Mouse (Mus musculus) erythroblast, embryonic 14.5 days (primary cell): ENCODE data around the gene Gm45618. TPM values are rescaled to one million over a fixed set of nuclear protein-coding genes. Genes with fewer than 3 reads are reported as not detected.

ENCODE experiments used
- H3K27me3 ChIP-seq: 2 replicates; pipeline ENCODE4 v1.6.1; 2012; ENCODE audit warnings: inconsistent platforms; ENCODE audit not compliant: control insufficient read depth
- H3K36me3 ChIP-seq: 2 replicates; pipeline ENCODE4 v1.6.1; 2012; ENCODE audit warnings: mild to moderate bottlenecking, inconsistent platforms; ENCODE audit not compliant: control insufficient read depth
- H3K4me1 ChIP-seq: 2 replicates; pipeline ENCODE4 v1.6.1; 2012; ENCODE audit warnings: inconsistent platforms; ENCODE audit not compliant: control insufficient read depth
- H3K4me3 ChIP-seq: replicated peaks from 2 replicates; pipeline ENCODE3; 2012; ENCODE audit warnings: moderate library complexity, mild to moderate bottlenecking, inconsistent platforms
- H3K9me3 ChIP-seq: 2 replicates; pipeline ENCODE4 v1.6.1; 2012; ENCODE audit warnings: low read length, inconsistent platforms, mixed read lengths; ENCODE audit not compliant: control insufficient read depth
- GATA1 ChIP-seq: IDR thresholded peaks from 2 replicates; pipeline ENCODE4 v1.6.1; 2012; ENCODE audit warnings: low read length, inconsistent platforms, mixed read lengths
- TAL1 ChIP-seq: IDR thresholded peaks from 3 replicates; pipeline ENCODE4 v1.6.1; 2012; ENCODE audit warnings: low read length, inconsistent platforms, mixed read lengths
- polyA plus RNA-seq: library from polyadenylated mRNA; stranded (reverse); fragments of >175 nt; gene quantifications from 2 replicates; pipeline ENCODE4 v1.2.3, GENCODE M21; 2012

Gene Gm45618
- polyA plus RNA-seq, 1 experiment = not detected

- TF ChIP-seq TAL1 (no peak), GATA1 (no peak)
- Histone ChIP-seq H3K36me3 (peaks cover 29% of the 10 kb centered on the region), H3K27me3 (peaks cover 83% of the 10 kb centered on the region), H3K9me3 (peaks cover 7% of the 10 kb centered on the region), H3K4me1 (peaks cover 27% of the 10 kb centered on the region), H3K4me3 (no peak overlapping the region)
Measured at GRCm38 (mm10) chr7:142077138-142077537, 43.4 kb downstream of the Gm45618 start.

DNA sequence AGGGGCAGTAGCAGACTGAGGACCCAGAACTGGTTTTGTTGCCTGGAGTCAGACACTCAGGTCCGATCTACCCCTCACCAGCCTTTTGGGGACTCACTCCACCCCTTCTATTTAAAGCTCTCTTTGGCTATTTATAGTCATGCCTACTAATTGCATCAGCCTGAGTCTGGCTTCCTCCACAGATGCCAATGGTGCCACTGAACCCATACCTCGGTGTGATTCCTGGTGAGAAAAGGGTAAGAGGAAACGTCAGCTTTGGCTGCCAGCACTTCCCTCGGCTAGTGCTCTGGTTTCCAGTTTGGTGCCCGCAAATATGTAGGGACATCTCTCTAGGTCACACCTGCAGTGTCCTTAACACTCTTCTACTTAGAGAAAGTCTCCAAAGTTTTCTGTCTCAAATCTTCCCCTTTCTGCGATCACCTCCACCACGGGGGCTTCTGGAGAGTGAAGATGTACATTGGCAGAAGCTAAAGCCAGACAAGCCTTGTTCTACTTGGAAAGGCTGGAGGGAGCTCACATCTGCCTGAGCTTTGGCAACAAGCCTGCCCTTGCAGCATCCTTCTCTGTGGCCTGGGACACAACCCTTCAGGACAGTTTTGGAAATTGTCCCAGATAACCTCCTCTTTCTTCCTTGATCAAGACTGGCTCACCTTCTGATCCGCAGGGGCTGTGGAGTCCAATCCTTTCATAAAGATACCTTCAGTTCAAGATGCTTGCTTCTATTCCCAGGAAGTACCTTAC lies 46.2 kb downstream of the Gm45618 start:
- TF ChIP-seq GATA1 (no peak), TAL1 (no peak)
- Histone ChIP-seq H3K27me3 (peaks cover 81% of the 10 kb centered on the region), H3K4me3 (no peak overlapping the region), H3K9me3 (no peaks in the 10 kb centered on the region), H3K4me1 (peaks cover 23% of the 10 kb centered on the region), H3K36me3 (peaks cover 2% of the 10 kb centered on the region)

GRCm38 (mm10) chr7:142071717-142072116 lies 48.8 kb downstream of the Gm45618 start:
- Histone ChIP-seq H3K27me3 (peaks cover 77% of the 10 kb centered on the region), H3K9me3 (no peaks in the 10 kb centered on the region), H3K4me1 (peaks cover 13% of the 10 kb centered on the region), H3K36me3 (no peaks in the 10 kb centered on the region), H3K4me3 (no peak overlapping the region)
- no peak for TF ChIP-seq GATA1
- TF ChIP-seq TAL1 = no peak

DNA sequence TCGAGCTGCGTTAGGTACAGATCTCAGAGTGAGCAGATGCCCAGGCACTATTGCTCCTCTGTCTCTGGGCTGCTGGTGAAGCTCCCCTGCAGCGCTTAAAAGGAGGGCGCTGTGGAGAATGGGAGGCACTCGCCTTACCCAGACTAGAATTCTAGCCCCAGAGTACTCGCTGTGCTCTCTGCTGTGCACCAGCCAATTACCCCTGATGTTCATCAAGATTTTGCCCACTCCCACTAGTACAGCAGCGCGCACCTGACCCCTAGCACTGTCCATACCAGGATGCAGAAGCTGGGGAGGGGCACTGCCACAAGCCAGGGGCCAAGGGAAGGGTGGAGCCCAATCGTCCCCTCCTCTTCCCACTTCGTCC lies 49.3 kb downstream of the Gm45618 start:
- H3K36me3 ChIP-seq = no peaks in the 10 kb centered on the region
- peaks cover 76% of the 10 kb centered on the region for H3K27me3 ChIP-seq
- TF ChIP-seq GATA1 (no peak), TAL1 (no peak)
- no peaks in the 10 kb centered on the region for H3K9me3 ChIP-seq
- H3K4me3 ChIP-seq = no peak overlapping the region
- peaks cover 13% of the 10 kb centered on the region for H3K4me1 ChIP-seq

- Histone ChIP-seq H3K9me3 (no peaks in the 10 kb centered on the region), H3K36me3 (no peaks in the 10 kb centered on the region), H3K4me1 (peaks cover 13% of the 10 kb centered on the region), H3K27me3 (peaks cover 77% of the 10 kb centered on the region), H3K4me3 (no peak overlapping the region)
- TF ChIP-seq TAL1 (no peak), GATA1 (no peak)
Measured at GRCm38 (mm10) chr7:142070458-142071211, 49.9 kb downstream of the Gm45618 start.

Other genes starting within 250 kb of the Gm45618 start
- 3.3 and 4.2 TPM in 2 replicates for gene Tollip, start 202.2 kb downstream of the Gm45618 start, polyA plus RNA-seq
- 0.02 TPM in 1 of 2 replicates, not detected in the other for gene Brsk2, start 171.0 kb downstream of the Gm45618 start, polyA plus RNA-seq
- 24.8 and 29.2 TPM in 2 replicates for gene Mob2, start 59.7 kb downstream of the Gm45618 start, polyA plus RNA-seq
- 7.6 and 9.7 TPM in 2 replicates for gene Dusp8, start 24.9 kb downstream of the Gm45618 start, polyA plus RNA-seq
- gene Gm39115, start 15.3 kb upstream of the Gm45618 start, polyA plus RNA-seq = not detected in 2 replicates
- not detected in 2 replicates for gene Gm45337, start 23.9 kb upstream of the Gm45618 start, polyA plus RNA-seq
- gene Gm29735, start 36.4 kb upstream of the Gm45618 start, polyA plus RNA-seq = not detected in 2 replicates
- not detected in 2 replicates for gene Gm4553, start 45.0 kb upstream of the Gm45618 start, polyA plus RNA-seq
- not detected in 2 replicates for gene Krtap5-2, start 55.3 kb upstream of the Gm45618 start, polyA plus RNA-seq
- gene Gm10153, start 69.7 kb upstream of the Gm45618 start, polyA plus RNA-seq = not detected in 2 replicates
- not detected in 2 replicates for gene Krtap5-3, start 80.6 kb upstream of the Gm45618 start, polyA plus RNA-seq
- not detected in 2 replicates for gene Gm7579, start 91.1 kb upstream of the Gm45618 start, polyA plus RNA-seq
- gene Krtap5-5, start 109.2 kb upstream of the Gm45618 start, polyA plus RNA-seq = 0.03 TPM in 1 of 2 replicates, not detected in the other
- gene Gm40460, start 120.3 kb upstream of the Gm45618 start, polyA plus RNA-seq = not detected in 2 replicates
- not detected in 2 replicates for gene Gm2431, start 137.6 kb upstream of the Gm45618 start, polyA plus RNA-seq
- gene Gm4559, start 153.6 kb upstream of the Gm45618 start, polyA plus RNA-seq = not detected in 2 replicates
- gene Krtap5-1, start 176.4 kb upstream of the Gm45618 start, polyA plus RNA-seq = not detected in 2 replicates
- not detected in 2 replicates for gene Krtap5-4, start 182.8 kb upstream of the Gm45618 start, polyA plus RNA-seq